Mouse (Mus musculus): Measurements from ENCODE around the gene Cog2.
A peak's percentile ranks its signal among the peaks of the same experiment; 100 is the strongest.

The Cog2 gene

DNA sequence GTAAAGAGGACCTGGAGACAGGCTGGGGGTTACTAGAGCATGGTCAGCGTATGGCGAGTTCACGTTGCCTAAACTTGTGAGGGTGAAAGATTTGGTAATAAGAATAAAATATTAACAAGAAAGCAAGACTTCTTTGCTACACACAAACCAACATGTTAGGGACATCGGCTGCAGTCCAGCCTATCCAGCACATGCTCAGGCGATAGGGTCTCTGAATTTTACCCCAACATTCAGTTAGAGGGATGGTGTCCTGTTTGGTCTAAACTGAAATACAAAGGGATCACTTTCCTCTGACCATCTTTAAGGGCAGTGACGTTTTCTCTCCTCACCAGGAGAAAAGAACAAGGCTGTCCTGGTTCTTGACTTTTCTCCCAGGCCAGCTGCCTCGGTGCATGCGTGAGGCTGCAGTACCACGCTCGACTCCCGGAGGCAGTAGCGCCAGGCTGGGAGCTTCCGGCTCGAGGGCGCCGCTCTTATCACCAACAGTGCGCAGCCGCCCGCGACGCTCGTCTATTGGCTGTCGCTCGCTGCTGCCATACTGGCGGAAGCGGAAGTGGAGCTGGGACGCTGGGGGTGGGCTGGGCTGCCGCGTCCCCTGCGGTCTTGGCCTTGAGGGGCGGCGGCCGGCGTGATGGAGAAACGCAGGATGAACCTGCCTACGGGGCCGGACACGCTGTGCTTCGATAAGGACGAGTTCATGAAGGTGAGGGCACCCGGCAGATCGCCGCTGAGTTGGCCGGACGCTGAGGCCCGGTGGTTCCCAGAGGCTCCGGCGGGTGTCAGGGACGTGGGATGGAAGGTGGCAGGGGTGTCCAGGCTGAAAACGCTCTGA, at the start of gene Cog2:
Gene Cog2, plus strand, starts transcription at position 519 of the 832 bp plus-strand sequence.
- peak; percentile 92 for DNase-seq

GRCm38 (mm10) chr8:124475690-124476089, 44.9 kb upstream of the Cog2 start:
- no peak for DNase-seq

DNA sequence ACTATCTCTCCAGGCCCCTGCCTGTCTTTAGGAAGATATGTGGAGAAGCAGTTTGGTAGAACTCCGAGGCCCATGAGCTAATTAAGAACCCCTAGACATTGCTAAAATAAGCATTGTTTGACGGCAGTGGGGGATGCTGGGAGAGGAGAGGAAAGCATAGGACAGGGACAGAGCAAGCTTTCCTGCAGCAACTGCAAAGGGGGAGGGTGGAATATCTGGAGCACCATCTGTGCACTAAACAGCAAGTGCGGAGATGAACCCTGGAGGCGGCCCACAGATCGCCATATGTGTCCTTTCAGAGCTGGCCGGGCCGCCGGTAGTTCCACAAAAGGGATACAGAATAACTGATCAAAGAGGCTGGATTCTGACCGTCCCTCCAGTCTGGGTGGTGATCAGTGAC, 43.9 kb upstream of the Cog2 start:
- DNase-seq: no peak

- no peak for DNase-seq
These were observed 41.3 kb upstream of the Cog2 start for GRCm38 (mm10) chr8:124479251-124479650.

GRCm38 (mm10) chr8:124480321-124480720, 40.2 kb upstream of the Cog2 start:
- DNase-seq: no peak

DNA sequence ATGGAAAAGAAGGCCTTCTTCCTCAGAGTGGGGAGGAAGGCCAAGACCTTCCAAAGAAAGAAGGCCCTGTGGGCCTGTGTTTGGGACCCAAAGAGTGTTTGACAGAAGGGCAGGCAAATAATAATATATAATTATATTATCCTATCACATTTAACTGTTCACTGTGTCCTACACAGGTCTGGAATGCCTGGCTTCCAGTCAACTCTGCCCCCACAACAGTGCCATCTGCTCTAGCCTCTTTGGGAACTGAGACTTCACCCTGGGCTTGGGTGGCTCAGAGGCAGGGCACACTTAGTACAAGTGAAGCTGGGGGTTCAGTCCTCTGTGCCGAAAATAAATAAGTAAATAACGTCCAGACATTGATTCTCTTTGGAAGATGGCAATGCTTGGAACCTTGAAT, 37.8 kb upstream of the Cog2 start:
- DNase-seq: no peak

- DNase-seq: no peak
These were observed 37.0 kb upstream of the Cog2 start for GRCm38 (mm10) chr8:124483356-124484115.

- DNase-seq: peak; percentile 23
These were observed 31.3 kb upstream of the Cog2 start for GRCm38 (mm10) chr8:124489311-124489710.

- no peak for DNase-seq
These were observed 30.8 kb upstream of the Cog2 start for GRCm38 (mm10) chr8:124489786-124490185.

DNA sequence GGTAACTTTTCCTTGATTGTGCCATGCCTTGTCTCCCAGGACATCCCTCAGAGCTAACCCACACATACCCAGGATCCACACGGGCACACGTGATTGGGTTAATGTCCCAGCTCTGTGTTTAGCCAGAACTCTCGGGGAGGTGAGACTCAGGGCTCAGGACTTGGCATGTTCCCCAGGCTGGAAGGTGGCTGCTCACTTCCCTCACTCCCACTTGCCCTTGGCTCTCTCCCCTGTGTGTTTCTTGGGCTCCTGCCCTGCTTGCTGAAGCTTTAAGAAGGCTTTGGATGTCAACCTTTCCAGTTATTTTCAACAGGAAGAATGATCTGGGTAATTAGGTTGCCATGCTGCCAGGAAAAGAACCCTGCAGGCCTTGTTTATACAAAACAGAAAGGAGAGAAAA, 26.2 kb upstream of the Cog2 start:
- peak; percentile 81 for DNase-seq

- no peak for DNase-seq
These were observed 25.6 kb upstream of the Cog2 start for GRCm38 (mm10) chr8:124494955-124495354.

GRCm38 (mm10) chr8:124495676-124496075, 24.9 kb upstream of the Cog2 start:
- DNase-seq: no peak

- no peak for DNase-seq
These were observed 24.3 kb upstream of the Cog2 start for GRCm38 (mm10) chr8:124496266-124496665.

- no peak for DNase-seq
These were observed 23.7 kb upstream of the Cog2 start for GRCm38 (mm10) chr8:124496871-124497270.

GRCm38 (mm10) chr8:124498398-124498797, 22.2 kb upstream of the Cog2 start:
- no peak for DNase-seq

DNA sequence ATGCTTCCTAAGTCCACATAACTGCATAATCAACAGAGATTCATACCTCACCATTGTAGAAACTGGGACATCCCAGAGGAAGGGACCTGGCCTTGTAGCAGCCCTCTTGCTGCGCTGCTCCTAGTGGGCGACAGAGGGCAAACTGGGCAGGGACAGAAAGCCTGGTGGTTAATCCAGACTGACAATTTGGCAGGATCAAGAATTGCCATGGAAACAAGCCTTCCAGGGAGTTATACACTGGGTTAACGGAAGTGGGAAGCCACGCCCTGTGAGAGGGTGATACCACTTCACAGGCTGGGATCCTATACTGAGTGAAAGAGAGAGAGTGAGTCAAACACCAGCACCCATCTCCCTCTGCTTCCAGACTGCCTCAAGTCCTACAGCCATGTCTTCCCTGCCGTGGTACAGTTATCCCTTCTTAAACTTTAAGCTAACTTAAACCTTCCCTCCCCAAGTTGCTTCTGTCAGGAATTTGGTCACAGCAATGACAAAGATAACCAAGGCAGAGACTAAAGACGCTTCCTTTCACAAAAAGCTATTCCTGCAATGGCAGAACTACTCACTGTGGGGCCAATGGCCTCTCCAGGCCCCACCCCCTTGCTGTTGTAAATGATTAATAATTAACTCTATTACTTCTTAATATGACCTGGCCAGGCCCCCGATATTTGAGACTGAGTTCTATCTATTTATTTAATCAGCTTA, 21.2 kb upstream of the Cog2 start:
- no peak for DNase-seq

- DNase-seq: no peak
These were observed 20.7 kb upstream of the Cog2 start for GRCm38 (mm10) chr8:124499938-124500239.

- no peak for DNase-seq
These were observed 14.9 kb upstream of the Cog2 start for GRCm38 (mm10) chr8:124505626-124506025.

DNA sequence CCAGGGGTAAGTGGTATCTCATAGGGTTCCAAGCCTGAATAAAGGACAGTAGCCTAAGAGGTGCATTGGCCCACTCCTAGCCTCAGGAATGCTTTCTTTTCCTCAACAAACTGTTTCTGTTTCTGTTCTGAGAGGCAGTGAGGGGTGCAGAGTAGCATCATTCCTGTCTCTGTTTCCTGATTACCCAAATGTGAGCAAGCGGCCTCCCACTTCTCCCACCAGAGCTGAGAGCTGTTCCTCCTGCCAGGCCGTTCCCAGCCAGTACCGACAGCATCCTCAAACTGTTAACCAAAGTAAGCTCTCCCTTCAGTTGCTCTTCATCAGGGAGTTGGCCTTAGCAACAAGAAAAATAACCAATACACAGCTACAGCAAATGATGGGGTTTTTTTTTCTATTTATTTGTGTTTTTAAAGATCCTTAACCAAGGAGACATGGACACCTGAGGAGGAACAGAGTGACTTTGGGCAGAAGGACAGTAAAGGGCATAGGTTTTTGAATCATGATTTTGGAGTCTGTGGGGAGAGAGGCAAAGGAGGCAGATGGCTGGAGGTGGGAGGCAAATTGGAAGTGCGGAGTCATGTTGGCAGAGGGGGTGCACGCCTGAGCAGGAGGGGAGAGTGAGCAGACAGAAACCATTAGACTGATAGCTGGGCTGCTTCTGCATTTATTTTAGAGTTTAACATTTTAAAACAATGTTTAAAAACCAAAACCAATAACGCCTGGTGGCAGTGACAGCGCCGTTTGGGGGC, 12.8 kb upstream of the Cog2 start:
- no peak for DNase-seq

- no peak for DNase-seq
These were observed 12.3 kb upstream of the Cog2 start for GRCm38 (mm10) chr8:124508321-124508695.

DNA sequence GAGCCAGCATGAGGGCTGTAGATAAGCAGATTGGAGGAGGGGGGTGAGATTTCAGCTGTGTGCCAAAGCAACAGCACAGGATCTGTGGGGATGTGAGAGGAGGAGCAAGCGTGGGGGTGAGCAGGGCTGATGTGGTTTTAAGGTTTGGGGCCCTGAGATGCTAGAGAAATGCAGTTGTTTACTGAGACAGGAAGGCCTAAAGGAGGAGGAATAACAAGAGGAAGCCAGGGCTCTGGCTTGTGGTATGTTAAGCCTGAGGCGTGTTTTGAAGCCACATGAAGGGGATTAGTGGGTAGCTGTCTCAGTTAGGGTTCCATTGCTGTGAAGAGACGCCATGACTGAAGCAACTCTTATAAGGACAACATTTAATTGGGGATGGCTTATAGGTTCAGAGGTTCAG, 11.4 kb upstream of the Cog2 start:
- no peak for DNase-seq

DNA sequence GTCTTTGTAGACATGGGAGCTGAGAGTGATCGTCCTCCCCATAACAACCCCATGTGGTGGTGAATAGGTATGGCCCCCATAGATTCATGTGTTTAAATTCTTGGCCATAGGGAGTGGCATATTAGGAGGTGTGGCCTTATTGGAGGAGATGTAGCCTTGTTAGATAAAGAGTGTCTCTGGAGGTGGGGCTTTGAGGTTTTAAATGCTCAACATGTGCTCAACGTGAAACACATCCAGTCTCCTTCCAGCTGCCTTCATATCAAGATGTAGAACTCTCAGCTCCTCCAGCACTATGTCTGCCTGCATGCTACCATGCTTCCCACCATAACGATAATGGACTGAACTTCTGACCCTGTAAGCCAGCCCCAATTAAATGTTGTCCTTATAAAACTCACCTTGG, 4.5 kb upstream of the Cog2 start:
- no peak for DNase-seq

GRCm38 (mm10) chr8:124516525-124516924, 4.0 kb upstream of the Cog2 start:
- DNase-seq: no peak

Measured in kidney, adult 18-20 months (tissue).